Mouse (Mus musculus): ENCODE data around the gene C9. TPM values are rescaled to one million over a fixed set of nuclear protein-coding genes. Genes with fewer than 3 reads are reported as not detected.

Gene C9
- polyA plus RNA-seq, 1 experiment from 2014 or later = not detected

DNA sequence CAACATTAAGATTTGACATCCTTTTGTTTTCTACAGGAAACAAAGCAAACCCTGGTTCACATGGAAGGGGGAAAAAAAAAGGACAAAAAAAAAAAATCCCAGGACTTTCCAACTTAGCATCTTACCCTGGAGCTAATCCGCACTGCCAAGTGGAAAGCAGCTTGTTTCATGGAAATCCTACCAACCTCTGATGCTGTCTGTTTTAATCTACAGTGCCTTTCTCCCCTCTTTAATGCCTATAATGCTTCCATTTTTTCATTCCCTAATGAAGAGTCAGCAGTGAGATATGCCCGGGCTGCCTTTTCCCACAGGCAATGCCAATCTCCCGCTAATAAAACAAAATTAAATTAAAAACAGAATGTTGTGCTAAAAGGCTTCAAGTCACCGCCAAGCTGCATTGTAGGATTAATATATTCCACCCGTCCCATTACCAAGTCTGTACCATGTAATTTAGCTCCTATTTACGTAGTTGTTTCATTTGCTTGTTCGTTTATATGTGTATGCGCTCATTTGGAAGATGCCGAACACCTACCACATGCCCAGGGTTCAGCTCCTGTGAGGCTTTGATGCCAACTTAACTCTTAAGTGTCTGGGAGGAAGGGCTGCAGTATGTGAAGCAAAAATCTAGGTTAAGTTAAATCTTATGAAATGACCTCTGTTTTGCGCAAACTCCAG is 53.4 kb downstream of the C9 start:
- Histone ChIP-seq H3K27ac (replicated peaks; ENCODE audit: low read depth, low read length) (no peak overlapping the region), H3K36me3 (ENCODE audit: control insufficient read depth, insufficient read depth, low read length) (no peaks in the 10 kb centered on the region), H3K4me3 (replicated peaks; ENCODE audit: low read depth, low read length) (no peak overlapping the region), H3K9me3 (ENCODE audit: control insufficient read depth, low read length) (no peaks in the 10 kb centered on the region), H3K27me3 (ENCODE audit: control insufficient read depth, insufficient read depth, low read length) (no peaks in the 10 kb centered on the region), H3K4me1 (ENCODE audit: control insufficient read depth, insufficient read depth, low read length) (no peaks in the 10 kb centered on the region), H3K9ac (replicated peaks; ENCODE audit: low read length) (no peak overlapping the region), H3K4me2 (ENCODE audit: low read length) (peak overlapping the region; percentile 20; the same call in 1 of the 2 replicates)
- peak; percentile 20 for DNase-seq
- no peak for ATAC-seq (ENCODE audit: low FRiP score, low TSS enrichment)
- 65% methylated on average over 10 of the region's 10 CpGs for WGBS

DNA sequence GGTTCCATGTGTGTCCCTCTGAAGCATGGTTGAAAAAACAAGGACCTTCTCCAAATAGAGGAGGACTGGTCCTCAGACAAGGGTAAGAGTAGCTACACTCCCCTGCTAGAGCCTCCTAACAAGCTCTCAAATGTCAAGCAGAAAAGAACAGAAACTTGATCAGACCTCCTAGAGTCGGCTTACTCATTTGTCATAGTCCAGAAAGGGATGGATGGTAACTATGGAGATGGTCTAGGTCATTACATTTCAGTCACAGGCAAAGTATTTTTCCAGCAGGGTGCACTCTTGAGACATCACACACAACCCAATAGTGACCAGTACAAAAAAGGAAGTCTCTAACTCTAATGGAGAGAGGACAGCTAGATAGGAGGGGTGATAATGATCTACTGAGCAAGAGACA is 55.7 kb downstream of the C9 start:
- no peak overlapping the region for H3K27ac ChIP-seq (replicated peaks; ENCODE audit: low read depth, low read length)
- no peaks in the 10 kb centered on the region for H3K9me3 ChIP-seq (ENCODE audit: control insufficient read depth, low read length)
- H3K4me2 ChIP-seq (ENCODE audit: low read length) = no peak overlapping the region
- no peaks in the 10 kb centered on the region for H3K36me3 ChIP-seq (ENCODE audit: control insufficient read depth, insufficient read depth, low read length)
- H3K9ac ChIP-seq (replicated peaks; ENCODE audit: low read length) = no peak overlapping the region
- no peak for ATAC-seq (ENCODE audit: low FRiP score, low TSS enrichment)
- DNase-seq = no peak
- no peaks in the 10 kb centered on the region for H3K27me3 ChIP-seq (ENCODE audit: control insufficient read depth, insufficient read depth, low read length)
- WGBS = 50% methylated on average over 1 of the region's 1 CpGs
- no peaks in the 10 kb centered on the region for H3K4me1 ChIP-seq (ENCODE audit: control insufficient read depth, insufficient read depth, low read length)
- no peak overlapping the region for H3K4me3 ChIP-seq (replicated peaks; ENCODE audit: low read depth, low read length)

DNA sequence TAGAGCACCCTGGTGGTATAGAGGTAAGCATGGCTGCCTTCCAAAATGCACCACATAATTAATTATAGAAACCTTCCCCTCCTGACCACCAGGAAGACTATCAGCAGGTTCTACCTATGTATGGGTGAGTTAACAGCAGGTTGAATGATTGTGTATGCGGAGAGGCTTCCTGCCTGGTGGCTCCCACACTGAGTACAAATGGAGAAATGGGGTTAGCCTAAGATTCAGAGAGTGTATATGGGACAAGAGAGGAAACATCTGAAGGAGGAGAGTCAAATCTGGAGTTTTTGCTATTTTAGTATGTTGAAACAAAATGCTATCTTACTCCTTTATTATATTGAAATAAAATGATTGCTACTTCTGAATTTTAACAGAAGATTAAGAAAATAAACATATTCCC is 72.4 kb downstream of the C9 start:
- Histone ChIP-seq H3K4me2 (ENCODE audit: low read length) (no peak overlapping the region), H3K36me3 (ENCODE audit: control insufficient read depth, insufficient read depth, low read length) (no peaks in the 10 kb centered on the region), H3K9ac (replicated peaks; ENCODE audit: low read length) (no peak overlapping the region), H3K27me3 (ENCODE audit: control insufficient read depth, insufficient read depth, low read length) (no peaks in the 10 kb centered on the region), H3K27ac (replicated peaks; ENCODE audit: low read depth, low read length) (no peak overlapping the region), H3K4me1 (ENCODE audit: control insufficient read depth, insufficient read depth, low read length) (no peaks in the 10 kb centered on the region), H3K9me3 (ENCODE audit: control insufficient read depth, low read length) (no peaks in the 10 kb centered on the region), H3K4me3 (replicated peaks; ENCODE audit: low read depth, low read length) (no peak overlapping the region)
- ATAC-seq (ENCODE audit: low FRiP score, low TSS enrichment) (no peak), DNase-seq (no peak)
- WGBS = 95% methylated on average over 1 of the region's 1 CpGs

DNA sequence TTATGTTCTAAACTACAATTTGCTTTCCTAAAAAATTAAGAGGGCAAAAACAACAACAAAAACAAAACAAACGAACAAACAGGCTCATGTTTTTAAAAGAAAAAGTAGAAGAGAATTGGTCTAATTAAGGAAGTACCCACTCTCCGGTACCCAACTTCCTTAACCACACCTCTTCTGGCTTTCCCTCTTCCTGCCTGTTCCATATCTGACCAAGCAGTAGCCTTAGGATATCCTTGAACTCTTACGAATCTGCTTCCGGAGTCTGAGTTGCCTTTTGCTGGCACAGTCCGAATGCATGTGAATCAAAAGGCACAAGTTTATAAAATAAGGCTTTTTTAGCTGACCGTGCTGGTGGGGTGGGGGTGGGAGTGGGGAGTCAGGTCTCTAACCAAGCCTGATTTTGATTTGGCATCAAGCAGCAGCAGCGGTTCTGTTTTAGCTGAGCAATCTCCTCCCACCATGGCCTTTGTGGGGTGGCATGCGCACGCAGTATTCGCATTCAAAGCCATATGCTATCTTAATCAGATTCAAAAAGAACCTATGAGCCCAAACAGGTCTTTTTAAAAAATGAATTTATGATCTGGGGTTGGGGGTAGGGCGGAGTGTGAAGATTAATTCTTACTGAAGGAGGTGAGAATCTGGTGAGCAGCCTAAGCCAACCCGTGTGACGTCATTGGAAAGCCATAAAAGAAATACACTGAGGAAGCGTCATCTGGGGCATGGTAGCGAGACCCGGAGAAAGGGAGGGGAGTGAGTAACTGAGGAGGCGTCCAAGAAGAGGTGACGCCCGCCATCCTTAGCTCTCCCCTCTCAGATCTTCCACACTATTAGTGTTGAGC is 74.5 kb downstream of the C9 start:
- Histone ChIP-seq H3K27ac (replicated peaks; ENCODE audit: low read depth, low read length) (no peak overlapping the region), H3K4me3 (replicated peaks; ENCODE audit: low read depth, low read length) (no peak overlapping the region), H3K9ac (replicated peaks; ENCODE audit: low read length) (no peak overlapping the region), H3K36me3 (ENCODE audit: control insufficient read depth, insufficient read depth, low read length) (no peaks in the 10 kb centered on the region), H3K4me1 (ENCODE audit: control insufficient read depth, insufficient read depth, low read length) (no peaks in the 10 kb centered on the region), H3K9me3 (ENCODE audit: control insufficient read depth, low read length) (no peaks in the 10 kb centered on the region), H3K27me3 (ENCODE audit: control insufficient read depth, insufficient read depth, low read length) (no peaks in the 10 kb centered on the region), H3K4me2 (ENCODE audit: low read length) (no peak overlapping the region)
- WGBS = 89% methylated on average over 19 of the region's 19 CpGs
- no peak for DNase-seq
- no peak for ATAC-seq (ENCODE audit: low FRiP score, low TSS enrichment)

DNA sequence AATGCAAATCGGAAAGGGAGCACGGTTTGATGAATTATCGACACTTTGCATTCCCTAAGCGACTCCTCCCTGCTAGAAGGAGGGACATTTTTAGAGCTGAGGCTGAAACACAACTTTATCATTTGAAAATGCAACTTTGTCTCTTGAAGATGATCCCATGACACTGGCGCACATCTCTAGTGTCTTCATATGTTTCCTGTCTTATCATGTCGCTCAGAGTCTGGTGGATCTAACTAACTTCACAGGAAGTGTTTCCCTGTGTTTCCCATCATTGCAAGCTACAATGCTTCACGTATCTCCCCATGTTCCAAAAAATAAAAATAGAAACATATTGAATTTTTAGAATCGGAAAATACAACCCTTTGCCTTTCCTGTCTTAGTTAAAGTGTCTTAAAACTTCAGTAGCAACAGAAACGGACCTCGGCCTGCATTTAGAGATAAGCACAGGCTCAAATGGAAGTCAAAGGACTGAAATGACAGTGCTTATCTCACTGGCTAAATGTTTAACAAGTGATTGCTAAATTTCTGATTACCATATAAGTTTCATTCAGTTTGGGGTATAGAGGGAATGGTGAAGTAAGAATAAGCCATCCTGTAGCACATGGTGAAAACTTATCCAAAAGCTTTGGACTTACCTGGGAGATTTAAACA is 75.5 kb downstream of the C9 start:
- Histone ChIP-seq H3K4me1 (ENCODE audit: control insufficient read depth, insufficient read depth, low read length) (no peaks in the 10 kb centered on the region), H3K4me3 (replicated peaks; ENCODE audit: low read depth, low read length) (no peak overlapping the region), H3K27ac (replicated peaks; ENCODE audit: low read depth, low read length) (no peak overlapping the region), H3K36me3 (ENCODE audit: control insufficient read depth, insufficient read depth, low read length) (no peaks in the 10 kb centered on the region), H3K9ac (replicated peaks; ENCODE audit: low read length) (no peak overlapping the region), H3K9me3 (ENCODE audit: control insufficient read depth, low read length) (no peaks in the 10 kb centered on the region), H3K4me2 (ENCODE audit: low read length) (no peak overlapping the region), H3K27me3 (ENCODE audit: control insufficient read depth, insufficient read depth, low read length) (no peaks in the 10 kb centered on the region)
- no peak for DNase-seq
- 90% methylated on average over 10 of the region's 10 CpGs for WGBS
- ATAC-seq (ENCODE audit: low FRiP score, low TSS enrichment) = no peak

DNA sequence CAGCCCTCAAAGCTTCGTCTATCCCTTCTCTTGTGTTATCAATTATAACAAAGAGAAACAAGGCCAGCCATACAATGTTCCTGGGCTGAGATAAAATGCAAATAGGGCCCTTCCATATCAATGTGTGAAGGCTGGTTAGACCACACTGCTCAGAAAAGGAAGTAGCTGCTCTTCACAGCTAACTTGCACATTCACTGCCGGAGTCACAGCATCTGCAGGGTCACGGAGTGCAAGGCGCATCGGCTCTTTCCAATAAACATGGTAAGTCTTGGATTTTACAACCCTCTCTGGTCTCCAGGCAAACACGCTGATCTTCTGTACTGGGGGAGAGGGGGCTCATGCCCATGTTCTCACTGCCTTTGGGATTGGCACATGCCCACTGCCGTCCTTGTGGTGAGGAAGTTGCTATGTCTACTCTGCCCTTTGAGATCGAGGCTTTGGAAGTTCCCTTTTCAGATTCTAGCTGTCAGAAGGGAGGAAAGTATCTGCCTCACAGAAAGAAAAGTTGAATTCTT is 77.6 kb downstream of the C9 start, which contains the start of gene Fyb:
TSS of gene Fyb (plus strand) at position 201 of the 515 bp plus-strand sequence.
- no peak within 1 kb of the TSS for H3K9ac ChIP-seq (replicated peaks; ENCODE audit: low read length)
- H3K4me1 ChIP-seq (ENCODE audit: control insufficient read depth, insufficient read depth, low read length) = no peaks in the 10 kb centered on the region
- no peaks in the 10 kb centered on the region for H3K27me3 ChIP-seq (ENCODE audit: control insufficient read depth, insufficient read depth, low read length)
- H3K27ac ChIP-seq (replicated peaks; ENCODE audit: low read depth, low read length) = no peak within 1 kb of the TSS
- DNase-seq = no peak
- H3K4me3 ChIP-seq (replicated peaks; ENCODE audit: low read depth, low read length) = no peak within 1 kb of the TSS
- ATAC-seq (ENCODE audit: low FRiP score, low TSS enrichment) = no peak
- H3K9me3 ChIP-seq (ENCODE audit: control insufficient read depth, low read length) = no peaks in the 10 kb centered on the region
- no peaks in the 10 kb centered on the region for H3K36me3 ChIP-seq (ENCODE audit: control insufficient read depth, insufficient read depth, low read length)
- WGBS = 87% methylated on average over 8 of the region's 8 CpGs
- no peak within 1 kb of the TSS for H3K4me2 ChIP-seq (ENCODE audit: low read length)

DNA sequence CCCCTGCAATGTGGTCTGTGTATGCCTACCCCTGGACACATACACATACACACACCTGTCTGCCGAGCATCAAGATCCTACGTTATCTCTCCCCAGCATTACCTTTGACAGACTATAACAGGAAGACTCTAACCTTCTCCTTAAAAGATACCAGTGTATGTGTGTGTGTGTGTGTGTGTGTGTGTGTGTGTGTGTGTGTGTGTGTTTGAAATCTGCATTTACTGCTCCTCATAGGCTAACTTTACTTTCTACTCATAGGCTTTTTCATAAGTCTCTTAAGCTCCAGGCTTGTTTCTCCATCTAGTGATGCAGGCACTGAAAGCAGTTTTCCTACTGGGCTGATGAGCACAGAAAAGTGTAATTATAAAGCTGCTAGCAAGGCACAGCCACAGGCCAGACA is 79.7 kb downstream of the C9 start:
- ATAC-seq (ENCODE audit: low FRiP score, low TSS enrichment) = no peak
- 90% methylated on average over 2 of the region's 2 CpGs for WGBS

DNA sequence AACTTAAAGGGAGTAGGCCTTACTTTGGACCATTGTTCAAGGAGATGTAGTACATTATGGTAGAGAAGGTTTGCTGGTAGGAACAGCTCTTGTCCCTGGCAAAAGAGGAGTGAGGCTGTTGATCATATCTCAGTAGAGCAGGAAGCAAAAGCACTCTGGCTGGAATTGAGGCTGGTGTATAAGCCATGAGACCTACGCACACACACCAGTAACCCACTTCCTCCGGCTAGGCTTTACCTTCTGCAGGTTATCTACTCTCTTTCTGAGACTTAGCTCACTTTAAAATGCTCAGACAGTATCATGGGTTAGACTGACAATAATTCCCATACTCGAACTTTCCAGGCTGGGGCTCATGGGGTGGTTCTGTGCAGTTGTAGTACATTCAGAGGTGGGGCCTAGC is 80.3 kb downstream of the C9 start:
- Histone ChIP-seq H3K9me3 (ENCODE audit: control insufficient read depth, low read length) (no peaks in the 10 kb centered on the region), H3K9ac (replicated peaks; ENCODE audit: low read length) (no peak overlapping the region), H3K27me3 (ENCODE audit: control insufficient read depth, insufficient read depth, low read length) (no peaks in the 10 kb centered on the region), H3K4me1 (ENCODE audit: control insufficient read depth, insufficient read depth, low read length) (no peaks in the 10 kb centered on the region), H3K36me3 (ENCODE audit: control insufficient read depth, insufficient read depth, low read length) (no peaks in the 10 kb centered on the region), H3K4me3 (replicated peaks; ENCODE audit: low read depth, low read length) (no peak overlapping the region), H3K4me2 (ENCODE audit: low read length) (no peak overlapping the region), H3K27ac (replicated peaks; ENCODE audit: low read depth, low read length) (no peak overlapping the region)
- no peak for ATAC-seq (ENCODE audit: low FRiP score, low TSS enrichment)
- DNase-seq = no peak
- 91% methylated on average over 3 of the region's 3 CpGs for WGBS

More for the DNA sequence above, 79.7 kb downstream of the C9 start:
- no peaks in the 10 kb centered on the region for H3K4me1 ChIP-seq (ENCODE audit: control insufficient read depth, insufficient read depth, low read length)
- H3K4me2 ChIP-seq (ENCODE audit: low read length) = no peak overlapping the region
- no peak overlapping the region for H3K27ac ChIP-seq (replicated peaks; ENCODE audit: low read depth, low read length)
- H3K9ac ChIP-seq (replicated peaks; ENCODE audit: low read length) = no peak overlapping the region
- H3K9me3 ChIP-seq (ENCODE audit: control insufficient read depth, low read length) = no peaks in the 10 kb centered on the region
- no peaks in the 10 kb centered on the region for H3K27me3 ChIP-seq (ENCODE audit: control insufficient read depth, insufficient read depth, low read length)
- H3K4me3 ChIP-seq (replicated peaks; ENCODE audit: low read depth, low read length) = no peak overlapping the region
- no peak for DNase-seq
- H3K36me3 ChIP-seq (ENCODE audit: control insufficient read depth, insufficient read depth, low read length) = no peaks in the 10 kb centered on the region
